Comparison of ENCODE assay signal across 23 mouse cellular contexts in genomic region chr2:125152388-125152787, GRCm38 (mm10). TPM values are rescaled to one million over a fixed set of nuclear protein-coding genes. Genes with fewer than 3 reads are reported as not detected.
DNase-seq lines count a peak whose midpoint lies in the region; ATAC-seq lines count a peak whose summit lies in the region.
"Had no signal": no experiment of that assay in that cellular context is flagged by ENCODE, and none has a peak within 500 bp of the region (broad histone marks: within the 10 kb centered on the region; RNA-seq: fewer than 3 reads in every experiment).

Slc12a1 (plus strand) TSS chr2:125152505.

- 0 out of 2 replicates have a peak, but pooled peaks cover 4% of the 10 kb centered on the region for H3K27me3 ChIP-seq in kidney, embryonic 15.5 days
- no peaks in the 10 kb centered on the region for H3K27me3 ChIP-seq in hindbrain, embryonic 16.5 days (replicated peaks; ENCODE audit: control insufficient read depth, insufficient read depth, low read length)
- H3K27me3 ChIP-seq in embryonic facial prominence, embryonic 10.5 days (replicated peaks; ENCODE audit: low read depth, poor library complexity, severe bottlenecking): no peaks in the 10 kb centered on the region
- H3K27me3 ChIP-seq: embryonic facial prominence, embryonic 15.5 days; forebrain, embryonic 15.5 days; heart, embryonic 15.5 days had no signal

- no peak within 1 kb of the TSS for H3K27ac ChIP-seq in kidney, embryonic 15.5 days
- no peak within 1 kb of the TSS for H3K27ac ChIP-seq in hindbrain, embryonic 16.5 days (ENCODE audit: low read depth, low read length)
- no peak within 1 kb of the TSS for H3K27ac ChIP-seq in embryonic facial prominence, embryonic 10.5 days (replicated peaks)
- H3K27ac ChIP-seq: embryonic facial prominence, embryonic 15.5 days; forebrain, embryonic 10.5 days; forebrain, embryonic 15.5 days; heart, adult 2 months; heart, embryonic 15.5 days; hindbrain, embryonic 10.5 days had no signal

- no peaks in the 10 kb centered on the region for H3K36me3 ChIP-seq in kidney, embryonic 15.5 days
- H3K36me3 ChIP-seq in hindbrain, embryonic 16.5 days (ENCODE audit: control insufficient read depth, insufficient read depth, low read length): no peaks in the 10 kb centered on the region
- H3K36me3 ChIP-seq in embryonic facial prominence, embryonic 10.5 days (replicated peaks): no peaks in the 10 kb centered on the region
- H3K36me3 ChIP-seq: embryonic facial prominence, embryonic 15.5 days; forebrain, embryonic 10.5 days; forebrain, embryonic 15.5 days; heart, embryonic 15.5 days; hindbrain, embryonic 10.5 days had no signal

- H3K4me1 ChIP-seq in kidney, embryonic 15.5 days: no peaks in the 10 kb centered on the region
- no peaks in the 10 kb centered on the region for H3K4me1 ChIP-seq in hindbrain, embryonic 16.5 days (ENCODE audit: control insufficient read depth, insufficient read depth, low read depth, low read length)
- peaks cover 14% of the 10 kb centered on the region for H3K4me1 ChIP-seq in embryonic facial prominence, embryonic 10.5 days
- H3K4me1 ChIP-seq: embryonic facial prominence, embryonic 15.5 days; forebrain, embryonic 15.5 days; heart, embryonic 15.5 days; hindbrain, embryonic 10.5 days had no signal

- H3K9ac ChIP-seq in kidney, embryonic 15.5 days: no peak within 1 kb of the TSS
- H3K9ac ChIP-seq in hindbrain, embryonic 16.5 days (ENCODE audit: low read depth, low read length): no peak within 1 kb of the TSS
- H3K9ac ChIP-seq: embryonic facial prominence, embryonic 15.5 days; forebrain, embryonic 15.5 days; heart, embryonic 15.5 days; hindbrain, embryonic 14.5 days had no signal

- WGBS in kidney, embryonic 15.5 days: 77% methylated on average over 6 of the region's 6 CpGs
- WGBS in hindbrain, embryonic 16.5 days: 87% methylated on average over 6 of the region's 6 CpGs
- 85% methylated on average over 6 of the region's 6 CpGs for WGBS in embryonic facial prominence, embryonic 10.5 days

- no peak for ATAC-seq in kidney, embryonic 15.5 days (replicated peaks; ENCODE audit: low FRiP score)
- no peak for ATAC-seq in hindbrain, embryonic 16.5 days
- ATAC-seq: forebrain, embryonic 15.5 days had no signal

- H3K9me3 ChIP-seq in kidney, embryonic 15.5 days (replicated peaks): no peaks in the 10 kb centered on the region
- no peaks in the 10 kb centered on the region for H3K9me3 ChIP-seq in hindbrain, embryonic 16.5 days (ENCODE audit: control insufficient read depth, low read length)
- H3K9me3 ChIP-seq in embryonic facial prominence, embryonic 10.5 days: no peaks in the 10 kb centered on the region
- H3K9me3 ChIP-seq: embryonic facial prominence, embryonic 15.5 days; forebrain, embryonic 10.5 days; forebrain, embryonic 15.5 days; heart, embryonic 15.5 days; hindbrain, embryonic 10.5 days had no signal

- no peak within 1 kb of the TSS for H3K4me2 ChIP-seq in kidney, embryonic 15.5 days
- no peak within 1 kb of the TSS for H3K4me2 ChIP-seq in hindbrain, embryonic 16.5 days (ENCODE audit: low read length)
- H3K4me2 ChIP-seq: embryonic facial prominence, embryonic 15.5 days; forebrain, embryonic 15.5 days; heart, embryonic 11.5 days; heart, embryonic 15.5 days; hindbrain, embryonic 14.5 days had no signal

- DNase-seq in kidney, adult 11 months: peak; percentile 59
- DNase-seq in kidney, postnatal 4 days: no peak
- peak; percentile 59 for DNase-seq in kidney, postnatal 14 days
- no peak for DNase-seq in embryonic facial prominence, embryonic 10.5 days (ENCODE audit: low spot score)
- DNase-seq in natural killer cell, adult 2 months (ENCODE audit: low spot score in 2 of 2): no peak
- DNase-seq: adrenal gland, postnatal 14 days; cerebellum, adult 18-20 months; cerebellum, postnatal 10 days; gastrocnemius, postnatal 10 days; heart, adult 2 months; heart, postnatal 14 days had no signal

- no peak within 1 kb of the TSS for H3K4me3 ChIP-seq in kidney, embryonic 15.5 days (replicated peaks)
- no peak within 1 kb of the TSS for H3K4me3 ChIP-seq in hindbrain, embryonic 16.5 days (ENCODE audit: low read length)
- H3K4me3 ChIP-seq in embryonic facial prominence, embryonic 10.5 days: no peak within 1 kb of the TSS
- H3K4me3 ChIP-seq: embryonic facial prominence, embryonic 15.5 days; erythroblast, embryonic 14.5 days; forebrain, embryonic 10.5 days; forebrain, embryonic 15.5 days; heart, adult 2 months; heart, embryonic 15.5 days; hindbrain, embryonic 10.5 days had no signal

RNA-seq across cellular contexts. Expression of gene Slc12a1, which starts in this region (rescaled TPM):
- 38.0 and 41.3 TPM in 2 replicates for polyA plus RNA-seq in kidney, embryonic 15.5 days (2015; fragmentation: Nextera tagmentation; extraction: Ambion mirVana)
- polyA plus RNA-seq in hindbrain, embryonic 16.5 days (2015; fragmentation: Nextera tagmentation; extraction: Ambion mirVana): 0.04 TPM in 2 replicates
- not detected in 2 replicates for polyA plus RNA-seq in embryonic facial prominence, embryonic 10.5 days (2016; fragmentation: Nextera tagmentation; extraction: Ambion mirVana)
- polyA plus RNA-seq: C2C12; embryonic facial prominence, embryonic 11.5 days; embryonic facial prominence, embryonic 15.5 days; erythroblast, embryonic 14.5 days; forebrain, embryonic 10.5 days; forebrain, embryonic 15.5 days; heart, adult 2 months; heart, embryonic 11.5 days; heart, embryonic 15.5 days; hindbrain, embryonic 10.5 days had no signal

Comparison
In these comparisons a context has a peak if more than half of its experiments do, and no peak if none do; other contexts are left out.
1. RNA of gene Slc12a1 (polyA plus RNA-seq): 38.0 to 41.3 TPM in kidney, embryonic 15.5 days; 0.04 TPM in hindbrain, embryonic 16.5 days and not detected in embryonic facial prominence, embryonic 10.5 days; every median in the first group is over 10 times any median in the second.
2. DNase-seq: peak in kidney, adult 11 months (single experiment) and kidney, postnatal 14 days (single experiment); none in kidney, postnatal 4 days (0 of 2), embryonic facial prominence, embryonic 10.5 days (single experiment) and natural killer cell, adult 2 months (0 of 2).